In genomic region chr19:41086700-41087099, GRCm38 (mm10) we compare ENCODE assay signal across 9 mouse cellular contexts. TPM values are rescaled to one million over a fixed set of nuclear protein-coding genes. Genes with fewer than 3 reads are reported as not detected.
DNase-seq lines count a peak whose midpoint lies in the region; ATAC-seq and TF ChIP-seq lines count a peak whose summit lies in the region.
"Had no signal": no experiment of that assay in that cellular context is flagged by ENCODE, and none has a peak within 500 bp of the region (broad histone marks: within the 10 kb centered on the region; RNA-seq: fewer than 3 reads in every experiment).

No protein-coding gene starts in this region.

- peak; percentile 63 for ATAC-seq in forebrain, embryonic 14.5 days
- peak; percentile 47; the same call in 1 of the 2 replicates for ATAC-seq in lung, embryonic 14.5 days (ENCODE audit: insufficient read depth)

- H3K4me3 ChIP-seq in forebrain, embryonic 14.5 days (ENCODE audit: low read depth, low read length): no peak overlapping the region
- no peak overlapping the region for H3K4me3 ChIP-seq in lung, embryonic 14.5 days (ENCODE audit: low read depth, low read length)

- H3K27ac ChIP-seq in forebrain, embryonic 14.5 days (ENCODE audit: low read depth, low read length): no peak overlapping the region
- no peak overlapping the region for H3K27ac ChIP-seq in lung, embryonic 14.5 days (ENCODE audit: low read depth)

- H3K36me3 ChIP-seq in forebrain, embryonic 14.5 days (ENCODE audit: control insufficient read depth, insufficient read depth, low read length): no peaks in the 10 kb centered on the region
- H3K36me3 ChIP-seq in lung, embryonic 14.5 days (ENCODE audit: insufficient read depth): no peaks in the 10 kb centered on the region

- H3K9me3 ChIP-seq in forebrain, embryonic 14.5 days (replicated peaks; ENCODE audit: control insufficient read depth, low read length): no peaks in the 10 kb centered on the region
- H3K9me3 ChIP-seq in lung, embryonic 14.5 days (ENCODE audit: low read depth, low read length): no peaks in the 10 kb centered on the region

- peak; percentile 58 for DNase-seq in MN1 (ENCODE audit: low spot score)
- DNase-seq in c-Kit-positive CD71-positive TER-119-negative erythroid progenitor cells, embryonic 14.5 days (ENCODE audit: low read depth): peak; percentile 40
- DNase-seq in forebrain, embryonic 14.5 days (ENCODE audit: low spot score): peak; percentile 92
- DNase-seq in heart, postnatal 36 days: peak; percentile 67 to 73
- peak; percentile 78 to 93 for DNase-seq in layer of hippocampus, adult 18-20 months (ENCODE audit: low spot score in 2 of 2)
- DNase-seq in lung, embryonic 14.5 days: peak; percentile 91
- peak; percentile 34 for DNase-seq in ovary, postnatal 36 days (ENCODE audit: low spot score)
- peak; percentile 69 for DNase-seq in thymus, postnatal 25 days

- WGBS in forebrain, embryonic 14.5 days: 17% methylated on average over 2 of the region's 2 CpGs
- WGBS in lung, embryonic 14.5 days: 7% methylated on average over 2 of the region's 2 CpGs

- TF ChIP-seq CTCF in lung, embryonic 14.5 days (IDR thresholded peaks at IDR 0.05; ENCODE audit: low read depth): peak; percentile 85

- no peak overlapping the region for H3K4me2 ChIP-seq in forebrain, embryonic 14.5 days (ENCODE audit: low read length)
- no peak overlapping the region for H3K4me2 ChIP-seq in lung, embryonic 14.5 days

- no peak overlapping the region for H3K9ac ChIP-seq in forebrain, embryonic 14.5 days (ENCODE audit: low read length)
- no peak overlapping the region for H3K9ac ChIP-seq in lung, embryonic 14.5 days

- intact Hi-C loops in heart, postnatal 36 days (cut with DNase I): loop anchor here (2.0 to 5.0 kb wide), 3 partner anchors 121 to 676 kb away; partner anchors contain the start of gene Tll2

- H3K4me1 ChIP-seq in forebrain, embryonic 14.5 days (ENCODE audit: control insufficient read depth, insufficient read depth, low read length): peaks cover 3% of the 10 kb centered on the region
- H3K4me1 ChIP-seq in lung, embryonic 14.5 days (ENCODE audit: insufficient read depth): no peaks in the 10 kb centered on the region

- H3K27me3 ChIP-seq in forebrain, embryonic 14.5 days (replicated peaks; ENCODE audit: control insufficient read depth, insufficient read depth, low read length): no peaks in the 10 kb centered on the region
- no peaks in the 10 kb centered on the region for H3K27me3 ChIP-seq in lung, embryonic 14.5 days (ENCODE audit: insufficient read depth, low read length)

RNA-seq across cellular contexts. Expression of gene Opalin, which starts 9.8 kb away (rescaled TPM):
- not detected in 2 replicates for polyA plus RNA-seq in forebrain, embryonic 14.5 days (2014; fragmentation: Nextera tagmentation; extraction: Ambion mirVana)
- total RNA-seq in heart, postnatal 36 days (2021): not detected
- total RNA-seq in layer of hippocampus, adult 18-20 months (2021): 1 to 10 TPM; 6.1 to 9.4 TPM
- not detected in 2 replicates for polyA plus RNA-seq in lung, embryonic 14.5 days (2014; fragmentation: Nextera tagmentation; extraction: Ambion mirVana)
- polyA plus RNA-seq: liver, embryonic 16.5 days had no signal

RNA-seq across cellular contexts. Expression of gene Dntt, which starts 57.6 kb away (rescaled TPM):
- 0.09 TPM in 1 of 2 replicates, not detected in the other for polyA plus RNA-seq in forebrain, embryonic 14.5 days (2014; fragmentation: Nextera tagmentation; extraction: Ambion mirVana)
- not detected for total RNA-seq in heart, postnatal 36 days (2021)
- total RNA-seq in layer of hippocampus, adult 18-20 months (2021): not detected
- polyA plus RNA-seq in lung, embryonic 14.5 days (2014; fragmentation: Nextera tagmentation; extraction: Ambion mirVana): 0.18 TPM in 1 of 2 replicates, not detected in the other
- polyA plus RNA-seq: liver, embryonic 16.5 days had no signal

Comparison
In these comparisons a context has a peak if more than half of its experiments do, and no peak if none do; other contexts are left out.
1. DNase-seq: peak in every context shown above with its lines; median percentile 92 in forebrain, embryonic 14.5 days; 91 in lung, embryonic 14.5 days; 86 in layer of hippocampus, adult 18-20 months; 70 in heart, postnatal 36 days; 69 in thymus, postnatal 25 days; 58 in MN1; 40 in c-Kit-positive CD71-positive TER-119-negative erythroid progenitor cells, embryonic 14.5 days; 34 in ovary, postnatal 36 days.
2. RNA of gene Opalin, which starts 9.8 kb away (total RNA-seq): 6.1 to 9.4 TPM in layer of hippocampus, adult 18-20 months; not detected in heart, postnatal 36 days; every median in the first group is over 4 times any median in the second.